Mouse (Mus musculus): ENCODE results near the gene Mpp1.
"Not testable (repeated sequence)": the region's sequence is repeated elsewhere in the genome, so short reads cannot be mapped to it uniquely, and the experiment has no call there.

Gene Mpp1

DNA sequence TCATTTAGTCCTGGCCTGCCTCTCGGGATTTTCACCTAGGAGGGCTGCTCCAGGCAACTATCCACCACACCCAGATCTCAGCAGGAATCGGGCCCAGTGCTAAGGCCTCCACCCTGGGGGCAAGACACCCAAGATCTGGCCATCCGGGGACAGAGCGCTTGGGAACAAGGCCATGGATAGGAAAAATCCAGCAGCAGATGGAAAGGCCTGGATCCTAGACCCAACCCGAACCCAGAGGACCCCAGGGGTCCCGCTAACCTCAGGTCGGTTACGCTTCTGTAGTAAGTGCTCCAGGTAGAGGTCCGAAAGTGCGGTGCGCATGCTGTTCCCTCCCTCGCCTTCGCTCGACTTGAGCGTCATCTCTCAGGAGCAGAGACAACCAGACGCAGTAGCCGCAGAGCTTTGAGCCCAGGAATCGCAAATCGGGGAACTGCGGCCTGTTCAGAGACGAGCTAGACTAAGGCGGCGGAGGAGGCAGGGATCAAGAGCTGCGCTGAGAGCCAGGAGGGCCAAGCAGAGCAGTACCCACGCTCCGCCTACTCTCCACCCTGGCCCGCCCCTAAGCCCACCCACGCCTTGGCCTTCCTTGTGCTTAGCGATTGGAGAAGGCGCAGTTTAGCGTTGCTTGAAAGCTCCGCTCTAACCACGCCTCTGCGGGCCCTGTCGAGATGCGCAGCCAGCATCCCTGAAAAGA lies at the start of gene Mpp1:
Gene Mpp1 (minus strand): TSS at position 550 of the 694 bp plus-strand sequence.
- DNase-seq (ENCODE audit: low read depth, low spot score), result peak; percentile 39

DNA sequence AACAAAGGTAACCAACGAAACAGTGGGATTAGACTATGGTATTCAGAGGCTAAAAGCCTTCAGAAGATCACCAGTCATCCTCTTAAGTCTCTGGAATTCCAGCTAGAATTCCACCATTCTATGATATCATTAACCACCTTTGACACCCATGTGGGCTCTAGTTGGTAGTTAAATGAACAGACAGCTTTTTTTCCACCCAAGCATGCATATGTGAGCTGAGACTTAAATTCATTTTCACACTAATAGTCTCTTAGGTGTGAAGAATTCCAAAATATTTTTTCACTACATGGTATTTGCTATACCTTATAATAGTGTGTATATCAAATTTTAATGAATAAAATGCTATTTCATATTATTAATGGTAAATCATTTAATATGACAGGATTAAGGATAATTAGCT lies 32.9 kb upstream of the Mpp1 start, which contains the start of gene Smim9:
Gene Smim9 (minus strand): TSS at position 101 of the 400 bp plus-strand sequence.
- no peak for DNase-seq (ENCODE audit: low read depth, low spot score)

- no peak for DNase-seq (ENCODE audit: low read depth, low spot score)
Measured at GRCm38 (mm10) chrX:75155576-75156243, 24.9 kb upstream of the Mpp1 start.

GRCm38 (mm10) chrX:75152249-75152648 lies 21.4 kb upstream of the Mpp1 start:
- DNase-seq (ENCODE audit: low read depth, low spot score), result no peak

DNA sequence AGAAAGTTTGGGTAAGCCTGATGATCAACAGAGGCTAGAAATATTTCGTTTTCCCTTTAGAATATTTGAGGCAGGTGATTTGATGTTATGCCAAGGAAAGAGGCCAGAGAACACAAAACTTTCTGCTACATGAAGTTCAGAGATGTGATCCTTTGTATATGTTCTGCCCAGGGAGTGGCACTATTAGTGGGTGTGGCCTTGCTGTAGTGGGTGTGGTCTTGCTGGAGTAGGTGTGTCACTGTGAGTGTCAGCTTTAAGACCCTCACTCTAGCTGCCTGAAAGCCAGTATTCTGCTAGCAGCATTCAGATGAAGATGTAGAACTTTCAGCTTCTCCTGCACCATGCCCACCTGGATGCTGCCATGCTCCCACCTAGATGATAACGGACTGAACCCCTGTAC lies 19.5 kb upstream of the Mpp1 start:
- no peak for DNase-seq (ENCODE audit: low read depth, low spot score)

DNA sequence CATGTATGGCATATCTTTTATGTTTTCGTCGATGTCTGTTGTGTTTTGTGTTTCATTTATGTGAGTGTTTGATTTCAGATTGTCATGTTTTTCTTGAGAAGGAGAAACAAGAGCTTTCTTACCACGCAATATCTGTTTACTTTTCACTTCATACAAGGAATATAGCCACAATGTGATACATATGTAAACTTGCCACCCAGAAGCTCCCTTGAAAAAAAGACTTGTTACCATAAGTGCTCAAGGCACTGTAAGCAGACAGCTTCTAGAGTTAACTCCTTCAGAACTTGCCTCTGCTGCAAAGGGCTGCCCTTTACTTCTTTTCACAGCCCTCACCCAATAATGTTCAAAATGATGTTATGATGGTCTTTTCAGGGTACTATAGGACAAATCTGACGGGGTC lies 17.6 kb upstream of the Mpp1 start:
- no peak for DNase-seq (ENCODE audit: low read depth, low spot score)

DNA sequence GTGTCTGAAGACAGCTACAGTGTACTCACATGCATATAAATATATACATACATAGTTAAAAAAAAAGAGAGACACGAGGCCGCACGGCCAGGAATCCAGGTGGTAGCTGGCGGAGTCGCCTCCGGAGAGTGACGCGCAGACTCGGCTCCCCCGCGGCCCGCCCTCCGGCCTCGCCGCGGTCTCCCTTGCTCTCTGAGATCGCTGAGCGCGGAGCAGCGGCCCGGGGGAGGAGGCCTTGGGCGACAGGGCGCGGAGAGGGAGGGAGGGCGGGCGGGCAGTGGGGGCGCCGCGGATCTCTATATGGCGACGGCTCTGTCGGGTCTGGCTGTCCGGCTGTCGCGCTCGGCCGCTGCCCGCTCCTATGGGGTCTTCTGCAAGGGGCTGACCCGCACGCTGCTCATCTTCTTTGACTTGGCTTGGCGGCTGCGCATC lies 12.3 kb upstream of the Mpp1 start:
- not testable (repeated sequence) for DNase-seq (ENCODE audit: low read depth, low spot score)

DNA sequence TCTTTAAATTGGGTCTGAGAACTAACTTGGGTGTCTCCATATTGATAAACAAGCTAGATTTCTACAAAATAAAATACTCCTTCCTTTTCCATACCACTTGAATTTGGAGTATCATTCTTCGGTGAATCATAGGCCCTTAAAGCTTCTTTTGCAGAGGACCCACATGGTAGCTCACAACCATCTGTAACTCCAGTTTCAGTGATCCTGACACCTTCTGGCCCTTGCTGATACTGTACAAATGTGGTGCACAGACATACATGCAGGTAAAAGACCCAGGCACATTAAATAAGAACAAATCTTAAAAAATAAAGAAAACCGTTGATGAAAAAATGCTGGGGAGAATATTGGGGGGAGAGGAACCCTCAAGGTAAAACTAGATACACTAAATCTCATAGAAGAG lies 7.4 kb upstream of the Mpp1 start:
- DNase-seq (ENCODE audit: low read depth, low spot score), result no peak

DNA sequence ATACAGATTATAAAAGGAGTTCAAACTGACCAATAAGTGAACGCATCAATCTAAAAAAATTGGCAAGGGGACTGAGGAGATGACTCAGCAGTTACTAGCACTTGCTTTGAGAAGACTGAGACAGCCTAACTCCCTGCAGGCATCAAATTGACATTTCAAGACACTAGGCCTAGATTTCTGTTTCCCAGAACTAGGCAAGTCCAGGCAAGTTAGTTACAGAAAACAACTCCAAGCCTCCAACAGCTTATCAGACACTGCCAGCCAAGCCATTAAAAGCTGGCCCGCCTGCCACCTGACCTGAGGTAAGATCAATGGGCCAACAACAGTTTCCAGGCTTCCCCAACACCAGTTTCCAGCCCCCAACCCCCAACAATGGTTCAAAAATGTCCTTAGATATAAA lies 6.9 kb upstream of the Mpp1 start:
- DNase-seq (ENCODE audit: low read depth, low spot score), result no peak

DNA sequence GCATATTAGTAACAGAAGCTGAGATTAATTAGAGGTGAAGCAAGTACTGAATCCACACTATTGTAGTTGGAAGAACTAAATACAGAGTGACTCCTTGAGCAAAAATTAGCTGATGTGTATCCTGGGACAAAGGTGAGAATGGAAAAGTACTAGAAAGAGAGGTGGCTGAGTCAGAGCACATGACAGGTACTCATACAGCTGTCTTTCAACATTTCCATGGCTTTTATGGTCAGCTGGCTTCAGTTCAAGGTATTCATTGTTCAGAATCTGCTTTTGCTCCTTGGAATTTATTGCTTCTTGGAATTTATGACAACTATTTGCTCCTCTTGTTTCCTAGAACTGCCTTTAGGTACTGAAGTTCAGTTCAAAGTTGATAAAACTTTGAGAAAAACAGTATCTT lies 6.1 kb upstream of the Mpp1 start:
- no peak for DNase-seq (ENCODE audit: low read depth, low spot score)

- DNase-seq (ENCODE audit: low read depth, low spot score), result no peak
Measured at GRCm38 (mm10) chrX:75129474-75129873, 1.3 kb downstream of the Mpp1 start.

DNA sequence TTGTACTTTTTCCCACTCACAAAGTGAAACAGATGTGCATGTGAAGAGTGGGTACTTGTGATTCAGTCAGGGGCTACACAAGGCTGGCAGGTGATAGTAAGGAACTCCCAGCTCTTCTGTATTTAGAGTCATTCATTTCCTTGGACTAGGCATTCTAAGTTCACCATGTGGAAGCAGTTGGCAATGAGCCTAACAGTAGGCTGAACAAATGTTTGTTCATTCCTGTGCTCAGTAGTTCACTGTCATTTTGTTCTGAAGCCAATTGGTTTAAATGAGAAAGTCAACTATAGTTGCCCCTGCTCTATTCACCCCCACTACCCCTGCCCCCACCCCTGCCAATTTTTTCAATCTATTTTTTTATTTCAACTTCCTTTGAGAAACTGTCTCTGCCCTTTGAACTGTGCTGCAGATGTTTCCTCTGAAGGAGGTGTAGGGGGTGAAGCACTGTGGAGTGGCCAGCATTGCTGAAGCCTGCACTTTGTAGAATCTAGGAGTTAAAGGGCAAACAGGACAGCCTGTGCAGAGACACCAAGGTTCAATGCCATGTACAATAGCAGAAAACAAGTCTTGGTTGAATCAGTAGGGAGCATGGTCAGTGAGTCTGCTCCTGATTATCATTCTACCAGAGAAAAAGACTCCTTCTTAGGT lies 2.4 kb downstream of the Mpp1 start:
- no peak for DNase-seq (ENCODE audit: low read depth, low spot score)

GRCm38 (mm10) chrX:75126893-75127292 lies 3.9 kb downstream of the Mpp1 start:
- DNase-seq (ENCODE audit: low read depth, low spot score), result no peak

GRCm38 (mm10) chrX:75125606-75126005 lies 5.2 kb downstream of the Mpp1 start:
- DNase-seq (ENCODE audit: low read depth, low spot score), result no peak

DNA sequence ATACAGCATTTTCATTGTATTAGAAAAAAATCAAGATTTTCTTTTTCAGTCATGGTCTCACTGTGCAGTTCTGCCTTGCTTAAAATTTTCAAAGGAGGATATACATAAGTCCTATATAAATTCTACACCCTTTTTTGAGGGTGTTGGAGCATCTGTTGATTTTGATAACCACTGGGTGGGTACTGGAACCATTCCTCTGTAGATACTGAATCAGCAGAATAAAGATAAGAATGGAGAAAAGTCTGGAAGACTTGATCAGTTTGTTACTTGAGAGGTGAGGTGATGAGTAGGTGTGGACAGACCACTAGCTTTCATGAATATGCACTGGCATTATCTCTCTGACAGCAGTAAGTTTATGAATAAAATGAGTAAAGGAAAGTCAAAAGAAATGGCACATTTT lies 15.3 kb downstream of the Mpp1 start:
- no peak for DNase-seq (ENCODE audit: low read depth, low spot score)

DNA sequence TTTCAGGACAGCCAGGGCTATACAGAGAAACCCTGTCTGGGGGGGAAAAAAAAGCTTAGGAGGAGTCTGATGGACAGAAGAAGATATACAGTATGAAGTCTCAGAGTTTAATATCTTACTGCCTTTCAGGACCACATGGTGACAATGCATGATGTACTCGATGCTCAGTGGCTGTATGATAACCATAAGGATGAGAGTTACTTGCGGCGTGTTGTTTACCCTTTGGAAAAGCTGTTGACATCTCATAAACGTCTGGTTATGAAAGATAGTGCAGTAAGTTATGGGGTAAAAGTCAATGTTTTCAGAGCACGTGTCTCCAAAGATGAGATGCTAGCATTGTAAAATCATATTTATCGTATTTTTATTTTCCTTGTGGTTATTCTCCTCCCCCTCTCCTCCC lies 28.5 kb downstream of the Mpp1 start:
- no peak for DNase-seq (ENCODE audit: low read depth, low spot score)

- no peak for DNase-seq (ENCODE audit: low read depth, low spot score)
Measured at GRCm38 (mm10) chrX:75098799-75099198, 32.0 kb downstream of the Mpp1 start.

DNA sequence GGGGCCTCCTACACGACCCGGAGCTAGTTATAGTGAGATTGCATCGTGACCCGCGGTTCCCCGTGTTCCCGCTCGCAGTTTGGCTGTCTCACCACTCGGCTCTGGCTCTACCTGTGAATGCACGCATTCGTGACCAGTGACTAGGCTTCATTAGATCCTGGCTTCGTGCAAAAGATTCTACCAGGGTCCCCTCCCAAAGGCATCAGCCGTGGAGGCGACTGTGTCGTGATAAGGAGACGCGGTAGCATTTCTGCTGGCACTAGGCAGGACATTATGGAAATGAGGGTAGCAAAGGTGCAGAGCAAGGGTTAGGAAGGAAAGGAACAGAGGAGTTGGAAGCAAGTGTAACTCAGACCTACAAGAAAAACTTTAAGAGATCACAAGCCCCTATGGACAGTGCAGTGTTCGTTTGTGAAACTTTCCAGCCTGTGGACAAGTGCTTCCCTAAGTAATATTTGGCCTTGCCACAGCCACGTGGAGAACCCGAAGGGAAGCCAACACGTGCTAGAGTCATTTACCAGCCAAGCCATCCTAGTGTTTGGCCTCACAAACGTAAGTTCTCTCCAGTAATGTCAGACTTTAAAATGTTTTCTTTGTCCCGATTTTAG lies 34.5 kb downstream of the Mpp1 start:
- no peak for DNase-seq (ENCODE audit: low read depth, low spot score)

- DNase-seq (ENCODE audit: low read depth, low spot score), result peak; percentile 75
Measured at GRCm38 (mm10) chrX:75095369-75096162, 35.2 kb downstream of the Mpp1 start, which contains the start of gene Dkc1. TSS of gene Dkc1 (plus strand) at chrX:75095854.

DNA sequence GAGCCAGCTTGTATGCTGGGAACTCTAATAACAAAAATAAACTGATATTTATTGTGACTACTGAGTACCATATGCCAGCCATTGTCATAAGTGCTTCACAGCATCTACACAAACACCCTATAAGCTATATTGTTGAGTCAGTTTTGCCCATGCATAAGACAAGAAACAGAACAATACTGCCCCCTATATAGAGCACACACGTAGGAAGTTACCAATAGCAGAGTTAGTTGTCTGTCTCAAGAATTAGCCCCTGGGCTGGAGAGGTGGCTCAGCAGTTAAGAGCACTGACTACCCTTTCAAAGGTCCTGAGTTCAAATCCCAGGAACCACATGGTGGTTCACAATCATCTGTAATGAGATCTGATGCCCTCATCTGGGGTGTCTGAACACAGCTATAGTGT lies 45.2 kb downstream of the Mpp1 start:
- DNase-seq (ENCODE audit: low read depth, low spot score), result no peak

DNA sequence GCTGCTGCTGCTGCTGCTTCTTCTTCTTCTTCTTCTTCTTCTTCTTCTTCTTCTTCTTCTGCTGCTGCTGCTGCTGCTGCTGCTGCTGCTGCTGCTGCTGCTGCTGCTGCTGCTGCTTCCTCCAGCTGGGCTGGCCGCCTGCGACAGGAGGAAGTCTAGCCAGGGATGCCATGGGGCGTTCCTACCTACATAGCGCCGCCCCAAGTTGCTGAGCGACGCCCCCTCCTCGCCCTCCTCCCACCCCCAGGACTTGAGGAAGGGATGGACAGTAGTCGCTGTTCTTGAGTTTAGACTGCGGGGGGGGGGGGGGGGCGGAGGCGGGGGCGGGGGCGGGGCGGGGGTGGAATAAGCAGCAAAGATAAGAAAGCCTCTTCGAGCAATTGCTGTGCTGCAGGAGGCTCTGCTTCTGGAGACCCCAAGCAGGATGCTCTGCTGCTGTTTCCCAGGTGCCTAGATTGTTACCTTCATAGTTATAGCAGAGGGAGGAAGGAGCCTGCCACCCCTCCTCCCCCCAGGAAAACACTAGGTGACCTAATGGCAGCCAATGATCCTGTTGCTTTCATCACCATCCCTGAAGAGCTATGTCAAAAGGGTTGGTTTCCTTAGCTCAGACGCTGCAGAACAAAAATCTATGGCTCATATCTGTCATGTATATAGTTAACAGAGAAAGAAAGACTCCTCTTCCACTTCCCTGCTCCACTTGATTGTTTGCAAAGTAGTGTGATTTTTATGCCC lies 45.9 kb downstream of the Mpp1 start, which contains the start of gene Gab3:
Gene Gab3 (minus strand): TSS at position 685 of the 735 bp plus-strand sequence.
- no peak for DNase-seq (ENCODE audit: low read depth, low spot score)

Data from retina, adult 2 months (tissue).